Mouse (Mus musculus) kidney, adult 2 months (tissue): ENCODE data around the gene Cpt1b. TPM values are rescaled to one million over a fixed set of nuclear protein-coding genes. Genes with fewer than 3 reads are reported as not detected.
A peak's percentile ranks its signal among the peaks of the same experiment; 100 is the strongest.

Experiments
- DNase-seq: peaks from one replicate; pipeline ENCODE4 v3.0.0; 2021
- H3K27ac ChIP-seq: fragments of 200-500 bp; 2 replicates; pipeline ENCODE4 v1.5.1; 2012; ENCODE audit warnings: low read depth, low read length, control low read depth, inconsistent platforms; ENCODE audit not compliant: insufficient read depth
- H3K27me3 ChIP-seq: fragments of 200-500 bp; replicated peaks from 2 replicates; pipeline ENCODE4 v1.6.1; 2012; ENCODE audit warnings: mild to moderate bottlenecking, moderate library complexity, low read length, inconsistent platforms; ENCODE audit not compliant: control insufficient read depth, insufficient read depth
- H3K36me3 ChIP-seq: fragments of 200-500 bp; 2 replicates; pipeline ENCODE4 v1.6.1; 2012; ENCODE audit warnings: mild to moderate bottlenecking, moderate library complexity, low read length, inconsistent platforms; ENCODE audit not compliant: control insufficient read depth, insufficient read depth
- H3K4me1 ChIP-seq: fragments of 200-500 bp; 2 replicates; pipeline ENCODE4 v1.6.1; 2011; ENCODE audit warnings: low read length; ENCODE audit not compliant: control insufficient read depth, insufficient read depth
- H3K4me3 ChIP-seq: fragments of 200-500 bp; 2 replicates; pipeline ENCODE4 v1.5.1; 2011; ENCODE audit warnings: mild to moderate bottlenecking, low read depth, low read length, control low read depth; ENCODE audit not compliant: insufficient read depth
- CTCF ChIP-seq: fragments of 200-500 bp; conservative IDR thresholded peaks from 2 replicates; pipeline ENCODE4 v1.5.1; 2011; ENCODE audit warnings: low read depth, mild to moderate bottlenecking, control low read depth, low read length, moderate library complexity, mixed read lengths; ENCODE audit not compliant: insufficient read depth, insufficient read length
- POLR2A ChIP-seq: fragments of 200-500 bp; IDR thresholded peaks from one replicate; pipeline ENCODE4 v1.6.1; 2011; ENCODE audit warnings: low read depth, low read length, control low read depth
- WGBS: fragments of 180-500 bp; shearing (Covaris S2); methylation state at CpG from one replicate; pipeline ENCODE4 v1.1.7; 2018; 5-methylcytosine and 5-hydroxymethylcytosine counted together
- polyA plus RNA-seq: library from polyadenylated mRNA; depleted of rRNA; stranded (reverse); fragments of >200 nt; gene quantifications from 2 replicates; pipeline ENCODE4 v1.2.3, GENCODE M21; 2012

The Cpt1b gene
- polyA plus RNA-seq, 1 experiment = 64.1 TPM

GRCm38 (mm10) chr15:89454857-89455256 is 29.2 kb upstream of the Cpt1b start:
- TF ChIP-seq POLR2A (no peak), CTCF (no peak)
- Histone ChIP-seq H3K27ac (no peak overlapping the region), H3K27me3 (0 out of 2 replicates have a peak, but pooled peaks cover 1% of the 10 kb centered on the region), H3K4me1 (no peaks in the 10 kb centered on the region), H3K4me3 (no peak overlapping the region), H3K36me3 (no peaks in the 10 kb centered on the region)
- 31% methylated on average over 5 of the region's 6 CpGs for WGBS
- no peak for DNase-seq

GRCm38 (mm10) chr15:89453865-89454478 is 28.3 kb upstream of the Cpt1b start, which contains the start of gene Mapk8ip2:
Gene Mapk8ip2 (plus strand): TSS chr15:89453913.
- no peaks in the 10 kb centered on the region for H3K4me1 ChIP-seq
- peak within 1 kb of the TSS; percentile 47 for H3K4me3 ChIP-seq
- H3K36me3 ChIP-seq = no peaks in the 10 kb centered on the region
- DNase-seq = no peak
- H3K27me3 ChIP-seq = 0 out of 2 replicates have a peak, but pooled peaks cover 1% of the 10 kb centered on the region
- TF ChIP-seq POLR2A = no peak
- no peak for TF ChIP-seq CTCF
- WGBS = 2% methylated on average over 53 of the region's 53 CpGs
- H3K27ac ChIP-seq = no peak within 1 kb of the TSS

- Histone ChIP-seq H3K4me3 (no peak overlapping the region), H3K4me1 (no peaks in the 10 kb centered on the region), H3K27ac (no peak overlapping the region), H3K36me3 (no peaks in the 10 kb centered on the region), H3K27me3 (0 out of 2 replicates have a peak, but pooled peaks cover 1% of the 10 kb centered on the region)
- peak; percentile 63 for DNase-seq
- TF ChIP-seq POLR2A (no peak), CTCF (no peak)
- WGBS = 5% methylated on average over 24 of the region's 24 CpGs
Observed at GRCm38 (mm10) chr15:89452906-89453864, 27.5 kb upstream of the Cpt1b start.

- no peaks in the 10 kb centered on the region for H3K36me3 ChIP-seq
- TF ChIP-seq POLR2A (no peak), CTCF (no peak)
Observed at GRCm38 (mm10) chr15:89442486-89443070, 16.9 kb upstream of the Cpt1b start.

GRCm38 (mm10) chr15:89435878-89436277 is 10.2 kb upstream of the Cpt1b start:
- DNase-seq = no peak
- Histone ChIP-seq H3K27me3 (no peaks in the 10 kb centered on the region), H3K4me1 (no peaks in the 10 kb centered on the region; the same call in 1 of the 2 replicates), H3K27ac (no peak overlapping the region), H3K36me3 (no peaks in the 10 kb centered on the region), H3K4me3 (no peak overlapping the region)
- TF ChIP-seq CTCF (no peak), POLR2A (no peak)
- 78% methylated on average over 5 of the region's 5 CpGs for WGBS

More at GRCm38 (mm10) chr15:89442486-89443070, 16.9 kb upstream of the Cpt1b start:
- DNase-seq = peak; percentile 37
- no peaks in the 10 kb centered on the region for H3K27me3 ChIP-seq
- H3K27ac ChIP-seq = no peak overlapping the region
- 48% methylated on average over 8 of the region's 8 CpGs for WGBS
- H3K4me3 ChIP-seq = no peak overlapping the region
- H3K4me1 ChIP-seq = no peaks in the 10 kb centered on the region; the same call in 1 of the 2 replicates

DNA sequence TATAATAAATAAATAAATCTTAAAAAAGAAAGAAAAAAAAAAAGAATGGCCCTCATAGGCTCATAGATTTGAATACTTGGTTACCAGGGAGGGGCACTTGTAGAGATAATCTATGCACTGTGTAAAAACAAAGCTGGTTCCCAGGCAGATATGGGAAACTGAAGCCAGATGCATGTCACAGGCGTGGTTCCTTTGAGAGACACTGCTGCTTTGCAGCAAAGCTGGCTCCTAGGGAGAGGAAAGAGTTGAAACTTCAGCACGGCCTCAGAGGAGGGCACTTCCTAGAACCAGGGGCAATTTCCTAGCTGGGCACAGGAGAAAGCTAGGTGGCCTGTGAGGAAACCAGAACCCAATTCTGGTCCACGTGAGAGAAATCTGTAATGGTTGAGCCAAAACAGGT is 8.5 kb upstream of the Cpt1b start:
- no peaks in the 10 kb centered on the region for H3K36me3 ChIP-seq
- no peak for TF ChIP-seq POLR2A
- TF ChIP-seq CTCF = no peak
- 80% methylated on average over 3 of the region's 3 CpGs for WGBS

DNA sequence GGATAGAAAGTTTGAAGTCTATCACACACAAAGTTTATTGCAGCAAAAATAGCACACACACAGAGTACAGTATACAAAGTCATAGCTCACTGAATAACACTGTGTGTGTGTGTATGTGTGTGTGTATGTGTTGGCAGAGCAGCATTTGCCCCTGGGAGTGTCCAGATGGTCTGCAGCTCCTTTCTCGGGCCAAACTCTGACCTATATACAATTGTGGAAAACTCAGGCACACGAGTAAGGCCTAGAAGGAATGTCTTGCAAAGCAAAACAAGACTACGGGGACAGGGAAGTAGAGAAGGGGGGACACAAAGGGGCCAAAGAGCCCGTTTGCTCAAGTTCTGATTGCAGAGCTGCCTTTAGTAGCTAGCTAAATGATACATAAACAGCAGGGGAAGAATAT is 7.3 kb upstream of the Cpt1b start:
- no peak overlapping the region for H3K27ac ChIP-seq
- H3K27me3 ChIP-seq = no peaks in the 10 kb centered on the region
- H3K36me3 ChIP-seq = no peaks in the 10 kb centered on the region
- no peak for DNase-seq
- H3K4me3 ChIP-seq = no peak overlapping the region
- no peak for TF ChIP-seq CTCF
- no peak for TF ChIP-seq POLR2A
- no peaks in the 10 kb centered on the region for H3K4me1 ChIP-seq
- WGBS = 70% methylated on average over 4 of the region's 4 CpGs

More for the DNA sequence above, 8.5 kb upstream of the Cpt1b start:
- Histone ChIP-seq H3K4me1 (no peaks in the 10 kb centered on the region; the same call in 1 of the 2 replicates), H3K27ac (no peak overlapping the region), H3K27me3 (no peaks in the 10 kb centered on the region), H3K4me3 (no peak overlapping the region)
- DNase-seq = no peak
